Mouse (Mus musculus) B cell, adult 2 months (primary cell): ENCODE measurements at regions not wholly inside any gene's neighbourhood (a gene's known extent, or its start where the extent isn't known, plus 50 kb on each side); places are given as distances from the start of the nearest gene placed in this dataset.

Experiments
- DNase-seq, 2 experiments: peaks; one replicate each; pipeline ENCODE4 v3.0.0; 2022

DNA sequence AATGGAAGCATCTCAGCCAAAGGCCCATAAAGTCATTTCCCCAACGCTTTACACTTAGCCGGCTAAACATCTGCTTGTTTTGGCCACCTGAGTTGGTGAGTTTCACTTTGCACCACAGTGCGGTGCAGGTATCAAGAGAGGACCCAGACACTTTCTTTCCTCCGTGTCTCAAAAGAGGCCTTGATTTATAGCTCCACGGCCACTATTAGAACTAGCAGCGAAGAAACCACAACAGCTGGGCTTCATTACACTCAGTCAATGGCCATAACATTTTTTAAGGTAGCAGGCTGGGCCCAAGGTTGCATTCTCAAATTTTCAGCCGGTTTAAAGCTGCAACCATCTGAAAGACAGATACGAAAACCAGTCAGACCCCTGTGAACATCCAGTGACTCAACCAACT lies 103.4 kb downstream of the Mreg start:
- no peak for DNase-seq

DNA sequence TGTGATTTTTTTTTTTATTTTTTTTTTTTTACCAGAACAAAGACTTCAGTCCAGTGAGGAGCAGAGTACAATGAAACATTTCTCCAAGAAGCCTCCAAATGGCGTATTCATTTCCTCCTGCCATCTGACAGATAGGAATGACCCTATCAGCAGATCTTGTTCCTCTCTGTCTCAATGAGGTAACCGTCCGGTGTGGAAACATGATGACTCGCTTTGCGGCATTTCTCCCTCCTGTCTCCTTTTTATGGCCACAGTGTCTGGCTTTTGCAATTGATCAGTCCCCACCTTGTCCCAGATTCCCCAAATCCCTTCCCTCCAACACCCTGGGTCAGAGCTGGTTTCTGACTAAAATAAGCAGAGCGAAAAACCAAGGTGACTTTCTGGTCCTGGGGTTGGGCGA lies 105.0 kb downstream of the Mreg start:
- DNase-seq: no peak

DNA sequence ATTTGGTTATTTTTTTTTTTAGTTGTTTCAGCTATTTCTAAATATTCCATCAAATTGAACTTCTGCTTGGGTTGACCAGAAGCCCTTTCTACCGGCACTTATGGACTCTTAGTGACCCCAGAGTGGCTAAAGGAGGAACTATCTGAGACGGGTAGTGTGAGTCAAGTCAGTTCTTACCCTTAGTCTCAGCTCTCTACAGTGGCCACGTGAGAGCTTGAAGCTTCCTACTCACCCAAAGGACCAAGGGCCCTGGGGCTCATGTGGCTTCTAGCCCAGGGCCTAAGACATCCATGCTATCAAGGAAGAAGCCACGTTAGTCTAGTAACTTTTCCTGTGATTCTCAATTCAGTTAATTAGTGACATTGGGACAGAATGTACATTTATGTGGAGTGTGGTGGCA lies 105.5 kb downstream of the Mreg start:
- no peak for DNase-seq

DNA sequence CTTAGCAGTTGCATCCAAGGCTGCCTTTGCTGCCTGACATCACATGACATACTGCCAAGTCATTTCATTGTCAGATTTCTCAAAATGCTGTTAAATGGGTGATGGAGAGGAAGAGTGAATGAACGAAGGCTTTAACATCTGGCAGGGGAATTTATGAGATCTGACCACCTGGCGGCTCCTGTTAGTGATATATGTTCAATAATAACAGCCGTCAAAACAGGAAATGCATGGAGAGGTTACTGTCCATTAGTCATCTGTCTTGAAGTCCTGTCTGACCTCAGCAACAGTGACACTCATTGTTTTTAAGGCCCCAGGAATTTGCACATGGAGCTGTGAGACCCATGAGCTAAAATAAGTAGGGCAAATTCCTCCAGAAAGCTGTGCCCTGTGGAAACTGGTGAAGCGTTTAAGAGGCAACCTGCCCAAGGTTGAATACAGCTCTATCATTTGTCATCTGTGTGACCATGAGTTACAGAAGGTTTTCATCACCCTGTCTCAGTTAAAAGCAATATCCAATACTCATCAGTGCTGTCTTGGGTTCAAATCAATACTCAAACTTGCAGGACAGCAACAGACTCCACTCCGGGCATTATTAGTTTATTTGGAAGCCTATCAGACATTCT lies 106.6 kb downstream of the Mreg start:
- no peak for DNase-seq

DNA sequence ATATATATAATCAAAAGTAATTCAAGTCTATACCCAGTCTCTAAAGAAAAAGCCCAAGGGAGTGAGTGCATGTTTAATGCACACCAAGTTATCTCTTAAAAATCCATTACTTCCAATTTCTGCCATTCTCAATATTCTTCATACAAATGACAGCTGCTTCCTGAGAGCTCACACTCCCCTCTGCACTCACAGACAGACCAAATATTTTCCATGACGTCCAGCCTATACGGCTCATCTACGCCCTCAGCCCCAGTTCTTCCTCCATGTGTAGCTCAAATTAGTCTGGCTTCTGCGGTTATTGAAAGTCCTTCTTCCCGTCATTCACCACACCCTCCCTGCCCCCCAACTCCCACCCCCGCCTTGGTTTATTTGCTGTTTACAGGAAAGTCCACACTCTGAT lies 108.1 kb downstream of the Mreg start:
- DNase-seq: no peak

DNA sequence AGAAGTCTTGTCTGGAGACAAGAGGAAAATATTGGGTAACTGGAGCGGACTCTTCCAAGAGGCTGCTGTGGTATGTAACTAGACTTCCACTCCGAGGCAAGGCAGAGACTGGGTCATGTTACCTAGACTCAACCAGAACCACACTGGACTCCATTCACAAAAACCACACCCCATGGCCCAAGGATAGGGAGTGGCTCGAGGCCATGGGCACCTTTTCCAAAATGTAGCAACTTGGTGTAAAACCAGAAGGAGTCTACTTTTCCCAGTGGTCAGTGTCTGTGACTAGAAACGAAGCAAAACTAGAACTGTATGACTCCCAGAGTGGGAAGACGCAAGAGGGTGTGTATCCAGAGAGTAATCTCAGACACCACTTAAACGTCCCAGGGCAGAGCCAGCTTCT lies 108.7 kb downstream of the Mreg start:
- no peak for DNase-seq

DNA sequence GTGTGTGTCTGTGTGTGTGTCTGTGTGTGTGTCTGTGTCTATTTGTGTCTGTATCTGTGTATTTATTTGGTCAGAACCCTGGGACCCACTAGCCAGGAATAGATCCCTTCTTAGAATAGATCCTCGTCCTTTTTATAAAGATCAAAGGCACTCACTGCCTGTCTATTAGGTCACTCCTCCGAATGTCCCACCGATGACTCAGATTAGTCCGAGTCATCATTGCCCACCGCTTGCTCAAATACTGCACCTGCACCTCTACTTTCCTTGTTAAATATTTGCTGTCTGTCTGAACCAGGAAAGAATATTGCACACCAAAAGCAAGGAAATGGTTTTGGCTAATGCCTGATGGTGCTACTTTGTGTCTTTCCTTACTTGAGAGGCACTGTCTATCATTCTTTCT lies 112.7 kb downstream of the Mreg start:
- DNase-seq: no peak

DNA sequence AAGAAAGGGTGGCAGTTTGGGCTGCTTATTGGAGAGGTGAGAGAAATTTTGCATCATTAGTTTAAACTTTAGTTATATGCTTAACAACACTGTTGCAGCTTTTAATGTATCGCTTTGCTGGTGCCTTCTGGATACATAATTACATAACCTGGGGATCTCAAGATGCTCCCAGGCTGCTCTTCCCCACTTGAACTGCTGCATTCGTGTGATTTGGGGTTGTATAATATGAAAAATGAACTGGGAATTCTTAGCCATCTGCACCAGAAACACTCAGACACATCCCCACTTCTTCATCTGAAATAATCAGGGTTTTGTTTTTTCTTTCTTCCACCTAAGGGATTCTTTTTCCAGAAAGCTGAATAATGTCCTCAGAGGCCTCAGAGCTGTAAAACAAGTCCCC lies 120.8 kb downstream of the Mreg start:
- DNase-seq: no peak

DNA sequence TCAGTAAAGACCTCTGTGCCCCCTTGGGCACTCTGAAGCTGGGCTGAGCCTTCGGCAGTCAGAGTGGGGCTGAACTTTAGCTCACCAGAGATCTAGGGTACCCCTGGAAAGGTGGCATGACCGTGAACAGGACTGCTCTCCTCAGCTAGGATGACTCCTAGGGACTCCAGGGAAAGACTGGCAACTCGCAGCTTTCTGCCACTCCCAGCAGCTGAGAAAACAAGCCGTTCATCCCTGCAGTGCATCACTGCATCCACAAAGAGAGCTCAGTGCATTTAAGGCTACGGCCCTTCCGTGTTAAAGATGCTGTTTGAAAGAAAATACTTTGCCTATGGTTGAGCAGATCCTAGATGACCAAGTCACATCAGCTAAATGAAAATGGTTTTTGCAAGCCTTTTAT lies 126.4 kb downstream of the Mreg start:
- no peak for DNase-seq

DNA sequence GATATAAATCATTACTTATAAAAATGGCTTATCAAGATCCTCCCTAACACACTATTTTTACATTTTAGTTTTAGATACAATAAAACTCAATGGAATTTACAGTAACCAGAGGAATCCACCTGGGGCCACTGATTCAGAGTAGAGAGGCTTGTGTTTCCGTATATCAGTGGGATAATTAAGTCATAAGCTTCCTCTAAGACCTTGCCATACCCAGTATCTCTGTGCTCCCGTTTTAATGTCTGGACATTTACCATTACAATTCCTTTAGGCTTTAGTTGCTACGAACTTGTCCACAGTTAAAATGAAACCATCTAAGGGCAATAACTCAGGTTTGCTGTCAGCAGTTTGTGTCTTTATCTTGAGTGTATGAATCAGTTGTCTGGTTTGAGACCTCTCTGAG lies 127.9 kb downstream of the Mreg start:
- no peak for DNase-seq

DNA sequence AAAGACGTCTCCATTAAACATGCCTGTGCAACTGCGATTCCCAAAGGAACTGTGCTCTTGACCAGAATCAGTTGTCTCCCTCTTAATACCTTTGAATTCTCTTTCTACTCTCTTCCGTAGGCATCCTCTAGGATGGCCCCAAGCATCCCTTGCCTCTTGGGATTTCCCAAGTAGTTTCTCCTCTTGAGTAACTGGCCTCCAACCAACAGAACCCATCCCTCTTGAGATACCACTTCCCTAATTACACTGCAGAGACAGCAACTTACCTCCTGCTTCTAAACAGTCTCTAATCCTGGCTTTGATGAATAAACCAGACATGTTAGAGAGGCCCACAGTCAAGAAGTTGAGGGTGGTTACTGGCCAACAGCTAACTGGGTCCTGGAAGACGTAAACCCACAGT lies 129.7 kb downstream of the Mreg start:
- no peak for DNase-seq

DNA sequence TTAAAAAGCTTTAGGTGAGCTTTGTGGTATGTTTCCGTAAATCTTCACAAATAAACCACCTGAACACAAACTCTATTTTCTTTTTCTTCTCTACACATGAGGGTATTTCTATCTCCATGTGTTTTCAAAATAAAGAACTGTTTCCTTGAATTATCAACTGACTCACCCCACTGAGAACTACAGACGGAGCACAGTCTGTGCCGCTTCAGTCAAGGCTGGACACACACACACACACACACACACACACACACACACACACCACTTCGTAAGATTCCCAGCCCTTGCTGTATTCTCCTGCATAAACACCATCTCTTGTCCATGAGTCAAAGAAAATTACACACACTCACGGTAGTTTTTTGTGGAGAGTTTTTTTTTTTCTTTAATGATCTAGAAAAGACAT lies 130.3 kb downstream of the Mreg start:
- no peak for DNase-seq

DNA sequence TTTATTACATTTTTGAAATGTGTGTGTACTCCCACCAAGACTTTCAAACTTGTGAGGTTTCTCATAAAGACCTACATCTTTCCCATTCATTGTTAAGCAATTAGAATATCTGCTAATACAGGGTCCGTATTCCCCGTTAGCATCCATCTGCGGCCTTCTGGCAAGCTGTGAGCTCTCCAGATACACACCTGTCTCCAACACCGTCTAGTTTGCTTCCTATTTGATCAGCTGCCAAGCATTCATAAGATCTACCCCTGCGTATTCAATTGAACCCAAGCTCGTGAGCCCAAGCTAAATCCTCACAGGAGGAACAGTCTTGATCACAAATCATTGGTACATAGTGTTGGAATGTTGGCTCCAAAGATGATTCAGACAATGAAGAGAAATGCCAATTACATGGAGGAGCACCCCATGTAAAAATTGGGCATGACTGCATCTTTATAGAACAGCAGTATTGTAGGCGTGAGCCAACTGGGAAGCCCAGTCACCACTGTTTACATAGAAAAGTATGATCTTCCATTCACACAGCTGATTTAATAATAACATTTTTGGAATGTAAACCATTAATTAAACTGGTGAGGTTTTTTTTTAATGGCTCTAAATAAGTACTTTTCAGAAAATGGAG lies 133.1 kb downstream of the Mreg start:
- DNase-seq: no peak

DNA sequence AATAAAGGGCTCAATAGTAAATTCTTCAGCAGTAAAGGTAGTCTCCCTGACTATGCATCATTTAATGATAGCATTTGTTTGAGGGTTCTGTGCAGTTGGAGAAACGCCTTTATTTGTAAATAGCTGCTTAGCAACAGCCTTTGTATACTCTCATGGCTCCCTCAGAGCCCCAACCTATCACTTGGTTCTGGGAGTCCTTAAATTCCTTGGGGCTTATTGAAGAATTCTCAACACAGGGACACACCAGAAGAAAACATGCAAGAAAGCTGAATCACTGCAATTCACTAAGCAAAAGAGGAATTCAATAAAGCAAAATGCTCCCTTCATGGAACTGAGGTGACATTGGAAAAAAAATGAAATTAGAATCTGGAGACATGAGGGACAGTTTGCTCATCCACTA lies 135.8 kb downstream of the Mreg start:
- DNase-seq: no peak

DNA sequence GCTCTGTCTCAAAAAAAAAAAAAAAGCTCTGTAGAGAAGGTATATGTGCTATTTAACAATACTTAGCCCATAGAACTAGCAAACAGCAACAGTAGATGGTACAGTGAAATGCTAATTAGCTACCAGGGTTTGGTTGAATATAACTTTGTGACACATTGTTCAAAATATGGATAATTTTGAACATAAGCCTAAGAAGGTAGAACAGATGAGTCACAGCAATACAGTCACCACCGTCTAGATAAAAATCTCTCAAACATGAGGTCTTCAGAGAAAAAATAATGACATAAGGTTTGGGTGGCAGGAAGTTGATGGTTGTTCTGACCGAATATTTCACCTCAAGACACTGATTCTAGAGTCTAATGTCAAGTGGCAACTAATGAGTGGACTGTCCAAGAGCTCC lies 136.6 kb downstream of the Mreg start:
- no peak for DNase-seq

DNA sequence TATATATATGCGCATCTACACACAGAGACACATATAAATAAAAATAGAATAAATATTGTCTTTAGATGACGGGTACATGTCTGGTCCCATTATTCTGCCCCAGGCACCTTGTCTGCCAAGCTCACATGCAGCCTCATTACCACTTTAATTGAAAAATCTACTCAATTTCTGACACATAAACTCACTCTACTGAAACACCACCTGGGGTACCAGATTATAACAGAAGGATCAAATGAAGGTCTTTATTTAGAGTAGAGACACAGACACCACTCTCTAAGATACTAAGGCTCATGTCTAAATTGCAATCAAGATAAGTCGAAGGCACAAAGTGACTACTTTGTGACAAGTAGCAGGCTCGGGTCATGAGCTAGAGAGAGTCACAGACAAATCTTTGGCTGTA lies 138.9 kb downstream of the Mreg start:
- DNase-seq: no peak

DNA sequence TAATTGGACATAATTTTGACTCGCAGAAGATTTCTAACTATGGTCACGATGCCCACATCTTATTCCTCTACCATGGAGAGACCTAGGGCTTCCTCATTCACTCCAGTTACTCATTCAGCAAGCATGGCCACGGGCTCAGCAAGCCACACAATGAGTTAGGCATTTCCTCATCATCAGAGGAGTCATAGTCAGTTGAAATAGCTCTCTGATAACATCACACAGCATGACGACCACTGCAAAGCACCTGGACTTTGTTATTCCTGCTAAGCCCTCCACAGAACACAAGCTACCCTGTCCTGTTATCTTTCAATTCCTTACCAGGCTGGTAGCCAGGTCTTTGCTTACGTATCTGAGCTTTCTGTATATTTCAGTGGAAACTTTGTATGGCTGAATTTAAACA lies 141.6 kb downstream of the Mreg start:
- DNase-seq: no peak

DNA sequence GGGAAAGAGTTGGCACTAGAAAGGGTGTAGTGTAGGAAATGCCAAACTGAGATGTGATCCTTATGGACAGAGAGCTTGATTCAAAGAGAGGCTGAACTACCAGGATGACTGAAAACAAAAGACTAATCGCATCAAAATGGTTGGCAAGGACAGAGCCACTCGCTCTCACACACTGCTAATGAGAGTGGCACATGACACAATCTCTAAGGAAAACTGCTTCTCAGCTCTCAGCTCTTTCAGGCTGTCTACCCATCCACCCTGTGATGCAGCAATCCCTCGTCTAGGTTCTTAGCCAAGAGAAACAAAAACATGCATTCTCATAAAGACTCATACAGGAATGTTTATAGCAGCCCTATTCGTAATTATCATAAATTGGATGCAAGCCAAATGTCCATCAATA lies 143.1 kb downstream of the Mreg start:
- no peak for DNase-seq

DNA sequence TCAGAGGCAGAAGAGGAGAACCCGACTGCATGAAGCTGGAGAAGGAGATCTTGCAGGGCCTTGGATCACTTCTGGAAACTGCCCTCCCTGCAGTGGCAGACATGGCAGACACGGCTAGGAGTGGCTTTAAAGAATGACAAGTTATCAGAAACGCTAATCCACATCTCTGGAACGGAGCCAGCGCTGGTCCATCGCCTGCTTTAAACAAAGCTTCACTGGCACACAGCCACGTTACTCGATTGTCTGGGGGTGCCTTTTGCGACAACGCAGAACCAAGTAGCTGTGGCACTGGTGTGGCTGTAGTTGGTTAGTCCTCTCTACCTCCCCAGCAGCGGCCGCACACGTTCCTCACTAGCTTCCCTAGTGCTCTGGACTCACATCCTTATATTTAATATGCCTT lies 147.0 kb downstream of the Mreg start:
- DNase-seq: no peak

DNA sequence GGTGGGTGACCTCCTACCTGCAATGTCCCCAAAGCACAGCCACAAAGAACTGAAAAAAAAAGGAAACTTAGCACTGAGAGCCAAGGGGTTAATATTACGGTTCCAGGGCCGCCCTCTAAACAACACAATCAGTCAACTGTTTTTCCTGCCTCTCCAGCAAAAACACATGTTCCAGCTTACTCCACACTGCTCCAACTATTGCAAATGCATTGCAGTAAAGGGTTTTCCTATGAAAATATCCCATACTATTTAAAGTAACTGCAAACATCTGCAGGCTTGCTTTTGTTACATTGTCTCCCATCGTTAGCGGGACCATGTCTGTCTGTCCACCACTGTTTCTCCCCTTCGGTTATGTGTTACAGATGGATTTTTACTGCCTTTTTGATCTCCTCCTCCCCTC lies 151.7 kb downstream of the Mreg start:
- no peak for DNase-seq

DNA sequence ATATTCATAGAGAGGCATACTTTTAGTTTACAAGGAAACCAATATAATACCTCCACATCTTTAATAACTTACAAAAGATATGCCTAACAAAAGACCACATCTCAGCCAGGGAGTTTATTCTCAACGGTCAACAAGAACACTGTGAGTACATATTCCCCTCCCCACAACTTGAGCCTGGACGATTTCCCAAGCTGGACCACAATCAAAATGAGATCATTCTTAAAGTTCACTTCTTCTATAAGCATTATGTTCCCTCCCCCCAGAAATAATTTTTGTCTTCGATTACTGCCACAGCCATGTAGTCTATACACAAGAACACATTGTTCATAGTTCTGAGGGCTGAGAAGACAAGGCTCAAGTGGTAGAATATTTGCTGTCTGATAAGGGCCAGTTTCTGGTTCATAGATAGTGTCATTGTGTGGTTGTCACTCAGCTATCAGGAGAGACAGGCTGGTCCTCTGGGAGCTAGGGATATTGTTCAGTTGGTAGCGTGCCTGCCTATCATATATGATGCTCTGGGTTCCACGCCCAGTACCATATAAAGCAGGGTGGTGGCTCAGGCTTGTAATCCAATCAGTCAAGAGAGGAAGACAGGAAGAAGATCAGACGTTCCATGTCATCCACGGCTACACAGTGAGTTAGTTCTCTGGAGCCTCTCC lies 153.9 kb downstream of the Mreg start:
- no peak for DNase-seq

DNA sequence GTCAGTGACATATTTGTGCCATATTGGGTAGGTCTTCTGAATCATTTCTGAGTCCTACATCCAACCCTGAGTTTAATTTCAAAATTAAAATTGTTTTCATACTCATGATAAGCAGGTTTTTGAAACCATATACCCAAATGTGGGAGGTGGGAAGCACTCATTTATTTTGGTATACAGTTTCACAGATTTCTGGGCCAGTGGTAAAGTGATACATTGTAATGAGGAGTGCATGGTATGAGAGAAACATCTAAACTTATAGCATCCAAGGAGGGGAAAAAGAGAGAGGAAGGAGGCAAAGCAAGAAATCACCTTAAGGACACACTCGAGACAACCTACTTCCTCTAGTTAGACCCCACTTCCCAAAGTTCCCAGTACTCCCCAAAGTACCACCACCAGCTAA lies 157.6 kb downstream of the Mreg start:
- DNase-seq: no peak

DNA sequence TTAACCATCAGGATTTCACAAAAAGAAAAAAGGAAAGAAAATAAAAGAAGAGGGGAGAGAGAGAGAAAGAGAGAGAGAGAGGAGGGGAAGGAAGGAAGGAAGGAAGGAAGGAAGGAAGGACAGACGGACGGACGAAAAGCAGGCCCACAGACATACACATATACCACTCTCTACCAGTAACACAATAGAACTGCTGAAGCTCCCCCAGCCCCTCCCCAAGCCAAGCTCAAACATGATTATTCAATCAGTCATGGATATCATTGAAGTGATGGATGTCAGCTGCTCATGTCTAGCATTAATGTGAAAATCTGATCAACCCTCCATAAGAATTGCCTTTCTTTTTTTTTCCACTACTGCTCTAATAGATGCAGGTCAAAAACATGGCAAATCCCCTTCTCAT lies 161.2 kb downstream of the Mreg start:
- no peak for DNase-seq

DNA sequence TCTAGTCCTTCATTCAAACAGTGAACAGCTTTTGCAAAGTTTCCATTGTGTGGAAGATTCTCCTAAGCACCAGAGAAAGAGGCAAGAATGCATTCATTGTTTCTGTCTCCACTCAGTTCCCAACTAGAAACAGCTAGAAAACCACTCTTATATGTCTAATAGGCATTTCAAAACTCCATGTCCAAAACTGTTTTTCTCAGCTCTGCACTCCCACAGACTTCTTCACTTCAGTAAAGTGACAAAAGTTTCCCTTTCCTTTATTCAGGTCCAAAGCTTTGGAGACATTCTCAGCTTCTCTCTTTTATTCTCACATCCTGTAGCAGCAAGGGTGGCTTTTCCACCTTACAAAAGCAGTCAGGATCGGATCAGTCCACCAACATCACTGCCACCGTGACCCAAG lies 166.0 kb downstream of the Mreg start:
- DNase-seq: no peak

DNA sequence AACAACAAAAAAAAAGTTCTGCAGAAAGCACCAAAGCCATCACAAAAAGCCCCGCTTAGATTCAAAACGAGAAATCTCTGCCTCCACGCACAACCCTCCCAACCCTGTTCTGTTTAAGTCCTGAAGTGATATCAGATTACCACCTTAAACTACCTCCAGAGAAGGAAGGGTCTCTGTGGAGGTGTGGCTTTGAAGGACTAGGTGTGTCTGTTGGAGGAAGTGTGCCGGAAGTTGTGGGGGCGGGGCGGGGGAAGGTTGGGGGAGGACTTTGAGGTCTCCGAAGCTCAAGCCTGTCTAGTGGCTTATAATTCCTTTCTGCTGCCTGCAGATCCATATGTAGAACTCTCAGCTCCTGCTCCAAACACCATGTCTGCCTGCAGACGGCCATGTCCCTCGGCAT lies 173.6 kb downstream of the Mreg start:
- DNase-seq: no peak
